Mouse (Mus musculus): Measurements from ENCODE around the gene Clec2g. TPM values are rescaled to one million over a fixed set of nuclear protein-coding genes. Genes with fewer than 3 reads are reported as not detected.
"Not testable (repeated sequence)": the region's sequence is repeated elsewhere in the genome, so short reads cannot be mapped to it uniquely, and the experiment has no call there.

Clec2g gene
- polyA plus RNA-seq, 1 experiment: not detected

- H3K4me3 ChIP-seq (ENCODE audit: insufficient read depth, low read length): no peak overlapping the region
Measured at GRCm38 (mm10) chr6:128941646-128942421, 7.7 kb downstream of the Clec2g start.

GRCm38 (mm10) chr6:128945564-128945963, 11.4 kb downstream of the Clec2g start:
- Histone ChIP-seq H3K4me1 (ENCODE audit: control insufficient read depth, insufficient read depth, low read length) (no peaks in the 10 kb centered on the region), H3K4me3 (ENCODE audit: insufficient read depth, low read length) (no peak overlapping the region), H3K27ac (ENCODE audit: insufficient read depth, low read depth, low read length) (no peak overlapping the region)
- TF ChIP-seq CTCF (IDR thresholded peaks at IDR 0.05; ENCODE audit: low read depth, low read length): no peak
- no peak for TF ChIP-seq POLR2A (IDR thresholded peaks at IDR 0.05; ENCODE audit: borderline replicate concordance, low read depth, low read length)

More at GRCm38 (mm10) chr6:128941646-128942421, 7.7 kb downstream of the Clec2g start:
- no peak for TF ChIP-seq POLR2A (IDR thresholded peaks at IDR 0.05; ENCODE audit: borderline replicate concordance, low read depth, low read length)
- no peak for TF ChIP-seq CTCF (IDR thresholded peaks at IDR 0.05; ENCODE audit: low read depth, low read length)
- Histone ChIP-seq H3K27ac (ENCODE audit: insufficient read depth, low read depth, low read length) (no peak overlapping the region), H3K4me1 (ENCODE audit: control insufficient read depth, insufficient read depth, low read length) (no peaks in the 10 kb centered on the region)

GRCm38 (mm10) chr6:128961110-128961509, 26.9 kb downstream of the Clec2g start:
- H3K27ac ChIP-seq (ENCODE audit: insufficient read depth, low read depth, low read length): no peak overlapping the region
- H3K4me3 ChIP-seq (ENCODE audit: insufficient read depth, low read length): no peak overlapping the region
- H3K4me1 ChIP-seq (ENCODE audit: control insufficient read depth, insufficient read depth, low read length): no peaks in the 10 kb centered on the region
- TF ChIP-seq POLR2A (IDR thresholded peaks at IDR 0.05; ENCODE audit: borderline replicate concordance, low read depth, low read length): no peak
- TF ChIP-seq CTCF (IDR thresholded peaks at IDR 0.05; ENCODE audit: low read depth, low read length): no peak

- not testable (repeated sequence) for H3K27ac ChIP-seq (ENCODE audit: insufficient read depth, low read depth, low read length); H3K4me1 ChIP-seq (ENCODE audit: control insufficient read depth, insufficient read depth, low read length); H3K4me3 ChIP-seq (ENCODE audit: insufficient read depth, low read length)
Measured at GRCm38 (mm10) chr6:128962108-128962507, 27.9 kb downstream of the Clec2g start.

DNA sequence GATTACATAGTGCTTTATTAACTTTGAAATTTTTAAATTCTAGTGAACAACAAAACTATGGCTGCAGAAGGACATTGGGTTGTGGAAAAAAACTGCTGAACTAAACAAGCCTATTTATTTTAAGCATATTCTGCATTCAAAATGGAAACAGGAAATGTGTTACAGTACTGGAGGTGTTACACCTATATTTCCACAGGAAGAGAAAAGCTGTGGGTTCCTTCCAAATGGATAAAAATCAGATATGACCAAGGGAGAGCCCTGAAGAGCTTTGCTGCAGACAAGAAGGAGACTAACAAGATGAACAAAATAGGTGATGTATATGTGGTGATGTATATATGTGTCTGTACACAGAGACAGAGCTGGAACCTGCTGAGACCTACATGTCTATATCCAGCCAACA, 30.3 kb downstream of the Clec2g start:
- Histone ChIP-seq H3K27ac (ENCODE audit: insufficient read depth, low read depth, low read length) (no peak overlapping the region), H3K4me3 (ENCODE audit: insufficient read depth, low read length) (no peak overlapping the region), H3K4me1 (ENCODE audit: control insufficient read depth, insufficient read depth, low read length) (0 out of 2 replicates have a peak, but pooled peaks cover 2% of the 10 kb centered on the region)
- no peak for TF ChIP-seq POLR2A (IDR thresholded peaks at IDR 0.05; ENCODE audit: borderline replicate concordance, low read depth, low read length)
- TF ChIP-seq CTCF (IDR thresholded peaks at IDR 0.05; ENCODE audit: low read depth, low read length): no peak

DNA sequence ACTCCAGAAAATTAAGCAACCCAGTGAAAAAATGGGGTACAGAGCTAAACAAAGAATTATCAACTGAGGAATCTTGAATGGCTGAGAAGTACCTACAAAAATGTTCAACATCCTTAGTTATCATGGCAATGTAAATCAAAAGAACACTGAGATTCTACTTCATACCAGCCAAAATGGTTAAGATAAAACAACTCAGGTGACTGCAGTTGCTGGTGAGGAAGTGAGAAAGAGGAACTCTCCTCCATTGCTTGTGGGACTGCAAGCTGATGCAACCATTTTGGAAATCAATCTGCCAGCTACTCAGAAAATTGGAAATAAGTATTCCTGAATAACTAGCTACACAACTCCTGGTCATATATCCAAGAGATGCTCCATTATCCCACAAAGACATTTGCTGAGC, 34.3 kb downstream of the Clec2g start:
- Histone ChIP-seq H3K4me1 (ENCODE audit: control insufficient read depth, insufficient read depth, low read length) (0 out of 2 replicates have a peak, but pooled peaks cover 2% of the 10 kb centered on the region), H3K27ac (ENCODE audit: insufficient read depth, low read depth, low read length) (no peak overlapping the region), H3K4me3 (ENCODE audit: insufficient read depth, low read length) (no peak overlapping the region)
- TF ChIP-seq CTCF (IDR thresholded peaks at IDR 0.05; ENCODE audit: low read depth, low read length) (no peak), POLR2A (IDR thresholded peaks at IDR 0.05; ENCODE audit: borderline replicate concordance, low read depth, low read length) (no peak)

DNA sequence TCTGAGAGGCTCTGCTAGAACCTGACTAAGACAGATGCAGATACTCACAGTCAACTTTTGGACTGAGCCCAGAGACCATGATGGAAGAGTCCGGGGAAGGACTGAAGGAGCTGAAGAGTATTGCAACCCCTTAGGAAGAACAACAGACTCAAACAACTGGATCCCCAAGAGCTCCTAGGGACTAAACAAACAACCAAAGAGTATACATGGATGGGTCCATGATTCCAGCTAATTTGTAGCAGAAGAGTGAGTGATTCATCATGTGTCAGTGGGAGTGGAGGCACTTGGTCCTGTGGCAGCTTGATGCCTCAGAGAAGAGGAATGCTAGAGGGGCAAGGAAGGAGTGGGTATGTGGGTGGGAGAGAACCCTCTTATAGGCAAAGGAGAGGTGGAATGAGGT, 35.6 kb downstream of the Clec2g start:
- Histone ChIP-seq H3K4me1 (ENCODE audit: control insufficient read depth, insufficient read depth, low read length) (0 out of 2 replicates have a peak, but pooled peaks cover 2% of the 10 kb centered on the region), H3K27ac (ENCODE audit: insufficient read depth, low read depth, low read length) (no peak overlapping the region), H3K4me3 (ENCODE audit: insufficient read depth, low read length) (no peak overlapping the region)
- no peak for TF ChIP-seq CTCF (IDR thresholded peaks at IDR 0.05; ENCODE audit: low read depth, low read length)
- TF ChIP-seq POLR2A (IDR thresholded peaks at IDR 0.05; ENCODE audit: borderline replicate concordance, low read depth, low read length): no peak

GRCm38 (mm10) chr6:128970508-128971393, 36.6 kb downstream of the Clec2g start:
- H3K27ac ChIP-seq (ENCODE audit: insufficient read depth, low read depth, low read length); H3K4me3 ChIP-seq (ENCODE audit: insufficient read depth, low read length); H3K4me1 ChIP-seq (ENCODE audit: control insufficient read depth, insufficient read depth, low read length): not testable (repeated sequence)

DNA sequence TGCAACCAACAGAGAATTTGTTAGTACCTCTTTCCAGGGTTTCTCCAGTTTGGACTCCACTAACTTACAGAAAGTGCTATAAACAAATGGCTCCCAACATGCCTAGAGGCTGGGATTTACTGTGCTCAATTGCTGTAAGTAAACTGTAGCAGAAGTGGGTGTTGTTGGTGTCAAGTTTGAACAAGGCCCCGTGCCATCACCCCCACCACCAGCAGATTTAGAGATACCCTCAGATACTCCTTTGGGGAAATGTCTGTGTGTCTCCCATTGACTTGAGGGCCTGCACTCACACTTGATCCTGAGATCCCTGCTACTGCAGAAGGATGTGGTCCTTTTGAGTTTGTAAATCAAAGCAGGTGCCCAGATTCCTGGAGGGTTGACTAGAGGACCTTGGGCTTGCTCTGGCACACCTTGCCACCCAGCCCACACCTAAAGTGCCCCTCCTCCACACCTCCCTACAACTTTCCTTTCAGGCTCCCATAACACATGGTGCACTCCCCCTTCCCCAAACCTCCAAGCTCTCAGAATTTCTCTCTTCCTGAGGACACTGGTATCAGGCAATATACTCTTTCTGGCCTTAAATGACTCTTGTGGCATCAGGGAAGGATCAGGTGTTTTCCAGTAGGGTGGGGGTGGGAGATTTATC, 37.3 kb downstream of the Clec2g start:
- Histone ChIP-seq H3K4me1 (ENCODE audit: control insufficient read depth, insufficient read depth, low read length) (peaks cover 9% of the 10 kb centered on the region), H3K4me3 (ENCODE audit: insufficient read depth, low read length) (no peak overlapping the region), H3K27ac (ENCODE audit: insufficient read depth, low read depth, low read length) (no peak overlapping the region)
- TF ChIP-seq CTCF (IDR thresholded peaks at IDR 0.05; ENCODE audit: low read depth, low read length) (no peak), POLR2A (IDR thresholded peaks at IDR 0.05; ENCODE audit: borderline replicate concordance, low read depth, low read length) (no peak)

GRCm38 (mm10) chr6:128972156-128972555, 38.0 kb downstream of the Clec2g start:
- Histone ChIP-seq H3K27ac (ENCODE audit: insufficient read depth, low read depth, low read length) (no peak overlapping the region), H3K4me1 (ENCODE audit: control insufficient read depth, insufficient read depth, low read length) (peaks cover 9% of the 10 kb centered on the region), H3K4me3 (ENCODE audit: insufficient read depth, low read length) (no peak overlapping the region)
- no peak for TF ChIP-seq POLR2A (IDR thresholded peaks at IDR 0.05; ENCODE audit: borderline replicate concordance, low read depth, low read length)
- no peak for TF ChIP-seq CTCF (IDR thresholded peaks at IDR 0.05; ENCODE audit: low read depth, low read length)

Data from bone marrow macrophage, adult 2 months (primary cell).